Mouse (Mus musculus): ENCODE measurements around the gene Nxpe3.

DNA sequence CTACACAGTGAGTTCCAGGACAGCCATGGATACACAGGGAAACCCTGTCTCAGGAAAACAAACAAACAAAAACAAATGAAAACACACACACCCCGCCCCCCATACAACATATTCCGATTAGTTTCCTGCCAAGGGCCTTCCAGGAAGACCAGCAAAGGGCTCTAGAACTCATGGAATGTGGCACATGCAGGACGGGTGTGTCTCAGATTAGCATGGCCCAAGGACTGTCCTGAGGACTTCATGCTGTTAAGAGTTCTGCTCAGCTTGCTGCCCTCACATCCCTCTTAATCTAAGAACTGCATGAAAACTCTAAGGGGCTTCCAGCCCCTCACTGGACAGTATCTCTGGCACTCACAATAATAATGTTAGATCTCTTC is 6.5 kb downstream of the Nxpe3 start:
- TF ChIP-seq CTCF (IDR thresholded peaks at IDR 0.05; ENCODE audit: low read depth, low read length) (no peak), POLR2A (IDR thresholded peaks at IDR 0.05; ENCODE audit: extremely low read depth, insufficient read depth, low read length) (no peak)

Data from liver, adult 2 months (tissue).